8 mouse cellular contexts compared by ENCODE assay signal in genomic region chr10:45129105-45129504, GRCm38 (mm10). TPM values are rescaled to one million over a fixed set of nuclear protein-coding genes. Genes with fewer than 3 reads are reported as not detected.
A peak's percentile ranks its signal among the peaks of the same experiment; 100 is the strongest.
DNase-seq lines count a peak whose midpoint lies in the region; TF ChIP-seq lines count a peak whose summit lies in the region.

No protein-coding gene starts in this region.

- peak; percentile 7 for DNase-seq in adrenal gland, postnatal 14 days
- no peak for DNase-seq in adrenal gland, adult 18-20 months (ENCODE audit: low spot score in 2 of 2)
- no peak for DNase-seq in thymus, adult 2 months
- no peak for DNase-seq in thymus, postnatal 14 days
- DNase-seq in lung, adult 2 months = no peak
- DNase-seq in splenic B cell, adult 2 months (ENCODE audit: low read depth, low spot score) = peak; percentile 57
- no peak for DNase-seq in cerebellum, postnatal 25 days
- no peak for DNase-seq in c-Kit-positive CD71-positive TER-119-positive erythroid progenitor cells, embryonic 14.5 days (ENCODE audit: low spot score)

- peaks cover 38% of the 10 kb centered on the region for H3K4me1 ChIP-seq in thymus, adult 2 months (replicated peaks; ENCODE audit: control insufficient read depth, insufficient read depth, low read length)
- no peaks in the 10 kb centered on the region; the same call in 1 of the 2 replicates for H3K4me1 ChIP-seq in lung, adult 2 months (ENCODE audit: control insufficient read depth, insufficient read depth, low read length)

- TF ChIP-seq CTCF in thymus, adult 2 months (IDR thresholded peaks at IDR 0.05; ENCODE audit: borderline replicate concordance, control insufficient read depth, extremely low read depth, insufficient read depth, low read length, poor library complexity) = no peak
- TF ChIP-seq CTCF in lung, adult 2 months (IDR thresholded peaks at IDR 0.05; ENCODE audit: insufficient read depth, low read length) = no peak

- no peaks in the 10 kb centered on the region for H3K27me3 ChIP-seq in thymus, adult 2 months (ENCODE audit: control insufficient read depth, insufficient read depth, low read length)
- H3K27me3 ChIP-seq in splenic B cell, adult 2 months (ENCODE audit: control insufficient read depth, insufficient read depth, low read length, poor library complexity, severe bottlenecking) = no peaks in the 10 kb centered on the region

- WGBS in thymus, adult 2 months = 9% methylated on average over 11 of the region's 11 CpGs
- WGBS in lung, adult 2 months = 45% methylated on average over 11 of the region's 11 CpGs

- TF ChIP-seq POLR2A in thymus, adult 2 months (IDR thresholded peaks at IDR 0.05; ENCODE audit: control insufficient read depth, extremely low read depth, insufficient read depth, low read length, poor library complexity) = no peak
- no peak for TF ChIP-seq POLR2A in lung, adult 2 months (IDR thresholded peaks at IDR 0.05; ENCODE audit: borderline replicate concordance, extremely low read depth, low read depth, low read length)

- peak overlapping the region; percentile 94 for H3K27ac ChIP-seq in thymus, adult 2 months (ENCODE audit: control insufficient read depth, insufficient read depth, low read length)

- peak overlapping the region; percentile 43 for H3K4me3 ChIP-seq in thymus, adult 2 months (ENCODE audit: control insufficient read depth, insufficient read depth, low read length)
- H3K4me3 ChIP-seq in lung, adult 2 months (replicated peaks; ENCODE audit: extremely low read depth, low read depth, low read length) = peak overlapping the region; percentile 22

- peaks cover 25% of the 10 kb centered on the region for H3K36me3 ChIP-seq in thymus, adult 2 months (ENCODE audit: control insufficient read depth, insufficient read depth, low read length)
- H3K36me3 ChIP-seq in splenic B cell, adult 2 months (ENCODE audit: control insufficient read depth, insufficient read depth, low read length, poor library complexity, severe bottlenecking) = peaks cover 2% of the 10 kb centered on the region; the same call in 1 of the 2 replicates

RNA-seq across cellular contexts. Expression of gene Popdc3, which starts 48.8 kb away (rescaled TPM):
- total RNA-seq in adrenal gland, postnatal 14 days (2021) = 0.98 and 1.0 TPM in 2 replicates
- total RNA-seq in adrenal gland, adult 18-20 months (2021) = under 1 TPM; 0.74 to 0.86 TPM
- 0.10 and 0.50 TPM in 2 replicates for polyA plus RNA-seq in thymus, adult 2 months (2012; rRNA removed)
- polyA plus RNA-seq in lung, adult 2 months (2012; rRNA removed) = 4.0 and 8.8 TPM in 2 replicates

Comparison
In these comparisons a context has a peak if more than half of its experiments do, and no peak if none do; other contexts are left out.
1. DNase-seq: peak in adrenal gland, postnatal 14 days (single experiment) and splenic B cell, adult 2 months (single experiment); none in adrenal gland, adult 18-20 months (0 of 2), thymus, adult 2 months (single experiment), thymus, postnatal 14 days (single experiment), lung, adult 2 months (single experiment), cerebellum, postnatal 25 days (0 of 2) and c-Kit-positive CD71-positive TER-119-positive erythroid progenitor cells, embryonic 14.5 days (single experiment).